Mouse (Mus musculus): ENCODE data around the gene Inip. TPM values are rescaled to one million over a fixed set of nuclear protein-coding genes. Genes with fewer than 3 reads are reported as not detected.

Gene Inip
- total RNA-seq, 2 experiments from 2014 or later, result 21.7 to 27.0 TPM

Other genes with a start within 250 kb of the Inip start
- gene Hsdl2, start 220.0 kb downstream of the Inip start, total RNA-seq (2021), result 10 to 100 TPM; 25.7 to 28.1 TPM
- 10 to 100 TPM; 11.6 to 13.1 TPM for gene E130308A19Rik, start 175.4 kb downstream of the Inip start, total RNA-seq (2021)
- 10 to 100 TPM; 38.7 to 40.8 TPM for gene Snx30, start 4.3 kb upstream of the Inip start, total RNA-seq (2021)
- gene Slc46a2, start 113.5 kb upstream of the Inip start, total RNA-seq (2021), result not detected
- gene Mup4, start 159.1 kb upstream of the Inip start, total RNA-seq (2021), result not detected
- not detected for gene Mup6, start 162.7 kb upstream of the Inip start, total RNA-seq (2021)